Mouse (Mus musculus): ENCODE measurements at regions not wholly inside any gene's neighbourhood (a gene's known extent, or its start where the extent isn't known, plus 50 kb on each side); places are given as distances from the start of the nearest gene placed in this dataset.

DNA sequence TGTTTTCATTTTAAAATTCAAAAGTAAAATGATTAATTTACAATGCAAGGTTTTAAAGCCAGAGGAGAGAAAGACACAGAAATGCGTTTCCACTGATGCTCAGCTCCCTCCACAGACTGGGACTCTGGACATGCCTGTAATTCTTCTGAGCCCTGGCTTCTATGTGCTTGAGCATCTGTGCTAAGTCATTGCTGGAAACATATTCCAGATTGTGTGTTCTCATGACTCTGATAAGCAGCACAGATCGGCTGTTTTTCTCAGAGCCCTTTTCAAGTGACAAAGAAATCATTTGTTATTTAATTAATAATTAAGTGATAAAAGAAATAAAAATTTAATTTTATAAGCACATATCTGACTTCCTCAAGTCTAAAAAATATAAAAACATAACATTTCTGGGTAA, 127.3 kb upstream of the Tfap2d start:
- H3K4me3 ChIP-seq = no peak overlapping the region
- no peaks in the 10 kb centered on the region for H3K4me1 ChIP-seq
- no peak overlapping the region for H3K9ac ChIP-seq
- H3K4me2 ChIP-seq (replicated peaks) = no peak overlapping the region
- no peaks in the 10 kb centered on the region for H3K9me3 ChIP-seq
- H3K27ac ChIP-seq = no peak overlapping the region
- no peaks in the 10 kb centered on the region for H3K27me3 ChIP-seq (replicated peaks)
- ATAC-seq (ENCODE audit: low FRiP score, low read depth) = no peak
- 75% methylated on average over 2 of the region's 2 CpGs for WGBS
- H3K36me3 ChIP-seq = no peaks in the 10 kb centered on the region

DNA sequence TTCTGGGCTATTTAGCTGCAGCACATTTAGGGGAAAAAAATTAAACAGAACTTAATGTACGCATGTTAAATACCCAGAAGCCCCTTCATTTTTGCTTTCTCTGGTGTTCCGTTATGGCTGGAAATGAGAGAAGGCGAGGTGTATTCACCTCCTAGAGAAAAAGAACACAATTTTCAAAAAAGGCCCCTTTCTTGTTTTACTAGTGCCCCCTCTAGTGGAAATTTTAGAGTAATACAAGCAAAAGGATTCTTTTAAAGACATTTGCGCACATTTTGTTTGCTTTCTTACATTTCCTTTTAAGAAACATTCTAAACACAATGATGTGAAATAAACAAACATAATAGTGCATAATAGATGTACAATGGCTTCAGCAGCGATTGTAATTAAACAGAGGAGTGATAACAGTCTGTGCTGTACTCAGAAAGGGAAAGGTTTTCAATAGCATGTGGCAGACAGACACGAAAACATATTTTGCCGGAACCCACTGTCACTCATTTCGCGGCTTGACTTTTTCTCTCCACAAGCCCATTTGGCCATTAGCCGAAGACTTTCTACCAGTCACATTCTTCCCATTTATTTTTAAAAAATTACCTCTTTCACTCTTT, 126.0 kb upstream of the Tfap2d start:
- Histone ChIP-seq H3K4me2 (replicated peaks) (no peak overlapping the region), H3K4me1 (no peaks in the 10 kb centered on the region), H3K27me3 (replicated peaks) (no peaks in the 10 kb centered on the region), H3K27ac (no peak overlapping the region), H3K9ac (no peak overlapping the region), H3K9me3 (no peaks in the 10 kb centered on the region), H3K4me3 (no peak overlapping the region), H3K36me3 (no peaks in the 10 kb centered on the region)
- 46% methylated on average over 10 of the region's 10 CpGs for WGBS
- no peak for ATAC-seq (ENCODE audit: low FRiP score, low read depth)

DNA sequence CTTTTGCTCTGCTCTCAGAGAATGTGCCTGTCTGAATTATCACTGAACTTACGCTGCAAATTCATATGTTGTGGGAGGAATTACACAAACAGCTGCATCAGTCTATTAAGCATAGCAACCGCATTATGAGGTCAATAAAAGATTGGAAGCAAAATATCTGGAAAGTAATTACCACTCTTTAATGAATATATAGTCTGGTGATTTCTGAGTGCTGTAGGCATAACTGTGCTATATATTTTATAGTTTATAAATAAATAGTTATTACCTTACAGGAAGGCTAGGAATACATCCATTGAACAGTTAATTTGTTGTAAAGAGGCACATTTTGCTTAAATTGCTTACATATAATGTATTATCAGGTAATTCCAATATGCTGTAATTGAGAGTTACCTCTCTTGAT, 123.7 kb upstream of the Tfap2d start:
- no peak overlapping the region for H3K27ac ChIP-seq
- no peak for ATAC-seq (ENCODE audit: low FRiP score, low read depth)
- no peaks in the 10 kb centered on the region for H3K36me3 ChIP-seq
- no peaks in the 10 kb centered on the region for H3K27me3 ChIP-seq (replicated peaks)
- no peaks in the 10 kb centered on the region for H3K4me1 ChIP-seq
- H3K9me3 ChIP-seq = no peaks in the 10 kb centered on the region
- no peak overlapping the region for H3K4me3 ChIP-seq
- H3K4me2 ChIP-seq (replicated peaks) = no peak overlapping the region
- H3K9ac ChIP-seq = no peak overlapping the region
- 65% methylated on average over 2 of the region's 2 CpGs for WGBS

DNA sequence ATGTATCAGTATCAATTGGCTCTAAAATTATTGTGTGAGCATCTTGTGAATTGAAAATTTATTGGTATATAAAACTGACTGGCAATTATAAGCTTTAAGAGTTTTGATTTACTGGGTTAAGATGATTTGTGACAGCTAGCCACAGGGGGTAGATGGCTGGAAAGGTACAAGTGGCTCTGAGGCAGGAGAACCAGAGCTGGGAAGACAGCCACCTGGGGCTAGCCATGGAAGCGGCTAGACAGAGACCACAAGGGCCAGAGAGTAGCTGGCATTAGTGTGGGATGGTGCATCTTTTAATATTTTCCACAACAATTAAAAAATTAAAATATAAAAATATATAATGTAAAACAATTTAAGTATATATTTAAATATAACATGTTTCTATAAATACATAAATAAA, 86.0 kb upstream of the Tfap2d start:
- H3K9me3 ChIP-seq = no peaks in the 10 kb centered on the region
- no peak overlapping the region for H3K4me3 ChIP-seq
- H3K27me3 ChIP-seq (replicated peaks) = no peaks in the 10 kb centered on the region
- H3K9ac ChIP-seq = no peak overlapping the region
- no peaks in the 10 kb centered on the region for H3K36me3 ChIP-seq
- H3K4me2 ChIP-seq (replicated peaks) = no peak overlapping the region
- H3K27ac ChIP-seq = no peak overlapping the region
- WGBS = 79% methylated on average over 1 of the region's 1 CpGs
- no peaks in the 10 kb centered on the region for H3K4me1 ChIP-seq
- no peak for ATAC-seq (ENCODE audit: low FRiP score, low read depth)

Measured in neural tube, embryonic 12.5 days (tissue).